Mouse (Mus musculus) megakaryocyte-erythroid progenitor cell, adult 5-6 weeks (primary cell): ENCODE data around the gene Cntnap5a. TPM values are rescaled to one million over a fixed set of nuclear protein-coding genes. Genes with fewer than 3 reads are reported as not detected.
"Not testable (repeated sequence)": the region's sequence is repeated elsewhere in the genome, so short reads cannot be mapped to it uniquely, and the experiment has no call there.

Source experiments
- ATAC-seq: replicated peaks from 2 replicates; pipeline ENCODE4 v1.8.0; 2016; ENCODE audit warnings: mild to moderate bottlenecking, inconsistent platforms; ENCODE audit not compliant: severe bottlenecking, poor library complexity, low FRiP score, low TSS enrichment
- total RNA-seq, 2 experiments: library from RNA; stranded (forward) in 1 of 2; stranded (reverse) in 1 of 2; fragments of 200-1000, 215-1000 nt in 1 of 2; fragments of >200 nt in 1 of 2; fragmentation: Nextera tagmentation in 1 of 2; gene quantifications; 2 replicates each; pipeline ENCODE4 v1.2.3; 2014 to 2017

Gene Cntnap5a
- total RNA-seq, 2 experiments from 2014 or later, result not detected

DNA sequence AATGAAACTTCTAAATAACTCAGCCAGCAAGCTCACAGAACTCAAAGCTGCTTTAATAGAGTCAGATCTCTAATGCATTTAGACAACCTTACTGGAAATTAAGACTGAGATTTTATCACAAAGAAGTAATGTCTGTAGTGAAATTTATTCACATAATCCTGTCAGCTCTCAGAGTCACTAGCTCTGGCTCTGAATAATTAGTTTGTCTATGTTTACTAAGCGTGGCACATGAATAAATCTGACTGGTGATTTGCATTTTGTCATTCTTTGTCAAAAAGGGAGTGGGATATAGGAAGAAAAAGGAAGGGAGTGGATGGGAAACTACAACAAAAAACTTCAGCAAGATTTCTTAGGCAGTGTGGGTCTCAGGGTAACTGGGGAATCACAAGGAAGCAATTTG is 351.3 kb downstream of the Cntnap5a start:
- no peak for ATAC-seq

DNA sequence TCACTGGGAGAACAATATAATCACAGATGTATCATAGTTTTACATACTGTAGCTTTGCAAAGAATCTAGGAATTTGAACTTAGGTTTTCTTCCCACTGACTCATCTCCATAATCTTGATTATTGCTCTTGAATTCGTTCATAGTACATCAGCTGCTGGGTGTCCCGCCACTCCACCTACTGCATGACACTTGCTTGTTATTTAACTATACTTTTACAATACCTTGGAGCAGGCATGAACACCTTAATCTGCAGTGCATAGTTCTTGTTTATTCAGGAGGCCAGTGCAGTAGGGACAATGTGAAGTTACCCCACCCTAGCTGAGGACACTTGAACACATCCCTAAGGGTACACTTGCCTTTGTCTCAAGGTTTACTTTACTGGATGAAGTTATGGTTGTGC is 352.3 kb downstream of the Cntnap5a start:
- no peak for ATAC-seq

DNA sequence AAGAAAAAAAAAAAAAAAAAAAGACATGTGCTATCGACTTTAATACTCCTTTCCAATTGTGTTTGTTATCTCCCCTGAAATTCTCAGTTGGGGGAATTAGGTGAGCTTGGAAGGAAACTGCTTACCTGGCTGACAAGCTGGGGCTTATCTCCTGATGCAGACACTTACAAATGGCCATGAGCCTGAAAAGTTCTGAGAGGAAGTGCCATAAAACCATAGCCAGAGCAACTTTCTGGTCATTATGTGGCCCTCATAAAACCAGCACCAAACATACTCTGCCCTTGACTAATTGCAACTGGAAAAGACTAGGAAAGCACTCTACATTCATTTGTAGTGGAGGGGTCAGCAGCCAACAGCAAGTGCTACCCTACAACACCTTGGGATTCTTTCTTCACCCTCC is 359.5 kb downstream of the Cntnap5a start:
- no peak for ATAC-seq

DNA sequence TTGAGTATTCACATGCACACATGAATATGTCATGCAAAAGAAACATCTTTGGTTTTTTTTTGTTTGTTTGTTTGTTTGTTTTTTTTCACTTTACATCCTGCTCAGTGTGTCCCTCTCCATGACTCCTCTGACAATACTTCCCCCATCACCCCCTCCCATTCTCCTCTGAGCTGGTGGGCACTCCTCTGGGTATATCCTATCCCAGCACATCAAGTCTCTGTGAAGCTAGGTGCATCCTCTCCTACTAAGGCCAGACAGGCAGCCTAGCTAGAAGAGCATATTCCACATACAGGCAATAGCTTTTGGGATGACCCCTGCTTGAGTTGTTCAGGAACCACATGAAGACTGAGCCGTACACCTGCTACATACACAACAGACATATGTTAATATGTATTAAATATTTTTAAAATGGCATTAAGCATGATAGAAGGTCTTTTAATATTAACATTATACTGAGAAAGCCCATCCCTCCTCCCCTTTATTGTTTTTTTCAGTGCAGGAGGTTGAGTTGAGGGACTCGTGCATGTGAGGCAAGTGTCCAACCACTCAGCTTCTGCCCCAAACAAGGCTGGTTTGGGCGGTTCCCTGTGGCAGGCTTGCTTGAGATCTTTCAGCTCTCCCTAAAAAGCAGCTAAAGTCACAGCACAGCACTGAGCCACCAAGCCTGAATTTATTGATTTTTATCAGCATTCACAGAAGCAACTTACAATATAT is 422.6 kb downstream of the Cntnap5a start:
- ATAC-seq, result no peak

DNA sequence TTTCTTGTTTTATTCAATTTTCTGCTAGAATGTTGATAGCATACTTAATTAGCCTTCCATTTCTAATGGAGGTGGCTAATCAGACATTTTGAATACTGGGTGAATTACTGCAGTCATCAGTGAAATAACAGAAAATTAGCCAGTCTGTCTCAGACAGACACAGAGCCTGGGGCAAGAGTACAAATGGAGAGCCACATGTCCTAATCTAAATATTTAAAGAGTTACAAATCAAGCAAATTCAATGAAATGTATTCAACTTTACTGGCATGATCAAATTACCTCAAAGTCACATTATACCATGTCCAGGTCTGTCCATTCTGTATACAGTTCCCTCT is 423.1 kb downstream of the Cntnap5a start:
- no peak for ATAC-seq

DNA sequence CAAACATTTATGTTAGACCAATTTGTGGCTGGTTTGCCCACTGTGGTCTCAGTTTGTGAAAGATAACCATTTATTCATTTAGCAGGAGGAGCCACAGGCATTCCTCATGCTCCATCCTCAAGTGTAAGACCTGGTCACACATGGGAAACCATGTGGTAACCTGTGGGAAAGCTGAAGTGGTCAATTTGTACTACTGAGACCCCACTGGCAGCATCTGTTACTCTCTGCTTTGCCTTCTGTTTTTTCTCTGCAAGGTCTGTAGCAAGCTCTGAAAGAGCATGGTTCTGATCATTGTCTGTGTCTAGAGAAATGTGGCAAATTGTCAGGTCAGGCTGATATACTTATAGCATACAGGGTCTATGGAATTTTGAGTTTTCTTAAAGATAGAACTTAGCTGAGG is 423.8 kb downstream of the Cntnap5a start:
- no peak for ATAC-seq

DNA sequence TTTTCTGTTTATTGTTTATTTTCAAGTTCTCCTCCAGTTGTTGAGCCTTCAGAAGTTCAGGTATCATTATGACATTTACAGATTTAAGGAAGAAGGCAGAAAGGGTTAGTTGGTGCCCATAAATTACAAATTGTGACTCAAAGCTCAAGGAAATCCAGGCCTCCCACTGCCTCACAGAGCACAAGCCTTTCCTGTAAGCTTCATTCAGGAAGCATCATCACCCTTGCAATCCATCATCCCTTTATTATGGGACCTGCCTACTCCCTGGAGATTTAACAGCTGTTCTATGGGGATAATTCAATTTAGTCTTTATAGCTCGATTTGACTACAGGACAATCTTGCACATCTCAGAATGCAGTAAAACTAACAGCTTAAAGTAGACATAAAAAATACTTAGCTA is 441.2 kb downstream of the Cntnap5a start:
- no peak for ATAC-seq

DNA sequence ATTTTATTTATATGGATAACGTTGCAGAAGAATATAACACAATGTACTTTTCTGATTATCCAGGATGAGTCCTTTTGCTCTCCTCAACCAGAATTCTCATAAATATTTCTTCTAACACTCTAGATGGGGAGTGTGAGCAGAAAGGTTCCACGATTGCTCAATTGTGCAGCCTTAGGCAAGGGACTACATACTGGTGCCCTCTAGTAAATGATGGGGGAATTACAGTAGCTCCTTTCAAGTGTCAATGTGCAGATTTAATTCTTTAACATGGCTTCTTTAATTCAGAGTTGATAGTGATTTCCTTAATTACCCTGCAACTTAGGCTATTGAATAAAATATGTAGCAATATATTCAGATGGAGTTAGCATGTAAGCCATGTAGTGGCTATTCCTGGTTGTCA is 442.5 kb downstream of the Cntnap5a start:
- ATAC-seq, result no peak

DNA sequence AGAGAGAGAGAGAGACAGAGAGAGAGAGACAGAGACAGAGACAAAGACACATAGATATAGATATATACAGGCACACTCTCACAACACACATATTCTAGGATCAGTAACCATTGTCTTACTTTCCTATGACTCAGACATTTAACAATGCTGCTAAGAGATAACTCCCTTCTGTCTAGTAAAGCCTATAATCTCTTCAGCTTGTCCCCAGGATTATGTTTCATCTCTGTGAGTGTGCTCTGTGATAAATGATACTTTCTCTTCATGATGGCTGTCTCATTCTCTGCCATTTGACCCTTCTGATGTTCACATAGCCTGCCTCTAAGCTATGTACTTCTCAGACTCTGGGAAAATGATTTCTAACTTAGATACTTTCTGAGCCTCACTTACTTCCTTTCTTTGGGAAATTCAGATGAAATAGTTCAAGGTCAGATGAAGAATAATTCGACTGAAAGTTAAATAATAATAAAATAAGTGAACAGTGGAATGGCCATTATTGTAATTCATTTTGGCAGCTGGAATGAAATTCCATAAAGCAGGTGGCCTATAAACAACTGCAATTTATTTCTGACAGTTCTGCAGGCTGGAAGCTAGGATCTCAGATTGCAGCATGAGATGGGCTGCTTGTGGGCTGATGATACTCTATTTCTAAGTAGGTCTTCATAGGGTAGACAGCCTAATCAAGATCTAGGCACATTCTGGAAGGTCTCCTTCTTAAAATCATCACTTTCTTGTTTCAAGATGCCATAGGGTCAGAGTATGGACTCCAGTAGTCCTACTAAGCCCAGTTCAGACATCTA is 444.1 kb downstream of the Cntnap5a start:
- ATAC-seq, result no peak

DNA sequence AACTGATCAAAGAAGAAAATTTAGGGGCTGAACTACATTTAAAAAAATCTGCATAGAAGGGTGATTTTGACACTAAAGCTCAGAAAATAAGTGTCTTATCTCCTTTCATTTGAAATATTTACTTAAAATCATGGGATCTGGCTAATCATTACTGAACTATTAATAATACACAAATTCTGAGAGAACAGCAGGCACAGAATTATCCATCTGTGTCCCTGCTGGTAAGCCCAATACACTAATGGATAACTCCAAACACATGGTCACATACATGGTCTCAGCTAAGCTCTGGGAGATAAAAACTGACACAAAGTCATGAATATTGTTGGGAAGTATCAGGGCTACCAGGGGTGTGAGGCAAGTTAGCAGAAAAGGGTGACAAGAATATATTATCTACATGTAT is 447.9 kb downstream of the Cntnap5a start:
- ATAC-seq, result no peak

DNA sequence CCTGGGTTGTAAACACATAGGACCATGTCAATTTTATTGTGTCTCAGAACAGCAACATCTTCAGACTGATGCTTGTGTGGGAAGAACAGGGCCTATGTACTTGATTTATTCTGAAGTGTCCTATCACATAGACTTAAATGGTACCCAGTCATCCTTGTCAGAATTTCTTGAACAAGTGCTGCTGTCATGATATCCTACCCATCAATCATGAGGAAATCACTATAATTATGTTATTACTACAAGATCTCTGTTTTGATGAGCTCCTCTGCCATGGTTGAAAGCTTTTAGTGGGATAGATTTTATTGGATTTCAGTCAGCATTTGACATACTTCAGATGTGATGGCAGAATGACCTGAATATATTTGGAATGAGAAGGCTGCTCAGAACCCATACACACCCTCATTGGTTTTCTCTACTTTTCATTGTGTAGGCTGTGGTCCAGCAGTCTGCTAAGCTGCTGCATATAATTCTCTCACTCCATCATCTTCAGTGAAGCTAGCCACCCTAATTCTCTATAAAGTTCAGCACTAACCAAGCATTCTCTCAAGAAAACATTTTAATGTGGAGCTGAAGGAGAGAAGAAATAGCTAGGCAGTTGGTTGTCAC is 465.3 kb downstream of the Cntnap5a start:
- ATAC-seq, result no peak

DNA sequence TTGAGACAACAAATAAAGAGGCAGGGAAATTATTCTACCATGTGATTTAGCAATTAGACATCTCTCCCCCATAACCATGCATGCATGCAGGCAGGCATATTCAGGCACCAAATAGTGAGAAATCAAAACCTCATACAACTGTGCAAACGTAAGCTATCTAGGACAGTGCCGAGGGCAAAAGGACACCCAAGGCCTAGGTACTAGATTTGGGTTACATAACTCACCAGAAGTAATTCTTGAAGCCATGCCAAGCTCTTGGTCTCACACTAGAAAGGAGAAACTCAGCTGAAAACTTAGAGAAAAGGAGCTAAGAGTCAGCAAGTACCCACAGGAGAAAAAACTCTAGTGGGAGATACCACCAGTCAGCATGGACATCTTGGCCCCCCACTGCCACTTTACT is 499.9 kb downstream of the Cntnap5a start:
- ATAC-seq, result no peak

DNA sequence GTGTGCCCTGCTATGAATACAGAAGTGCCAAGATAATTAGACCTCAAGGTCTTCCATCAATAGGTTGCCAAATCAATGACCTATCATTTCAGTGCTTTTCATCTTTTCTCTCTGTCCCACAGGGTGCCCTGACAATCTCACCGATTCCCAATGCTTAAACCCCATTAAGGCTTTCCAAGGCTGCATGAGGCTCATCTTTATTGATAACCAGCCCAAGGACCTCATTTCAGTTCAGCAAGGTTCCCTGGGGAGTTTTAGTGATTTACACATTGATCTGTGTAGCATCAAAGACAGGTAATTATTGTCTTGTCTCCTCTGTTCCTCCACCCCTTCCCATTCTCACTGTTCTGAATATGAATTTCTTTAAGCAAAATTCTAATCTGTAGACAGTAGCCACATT is 503.6 kb downstream of the Cntnap5a start:
- ATAC-seq, result not testable (repeated sequence)

DNA sequence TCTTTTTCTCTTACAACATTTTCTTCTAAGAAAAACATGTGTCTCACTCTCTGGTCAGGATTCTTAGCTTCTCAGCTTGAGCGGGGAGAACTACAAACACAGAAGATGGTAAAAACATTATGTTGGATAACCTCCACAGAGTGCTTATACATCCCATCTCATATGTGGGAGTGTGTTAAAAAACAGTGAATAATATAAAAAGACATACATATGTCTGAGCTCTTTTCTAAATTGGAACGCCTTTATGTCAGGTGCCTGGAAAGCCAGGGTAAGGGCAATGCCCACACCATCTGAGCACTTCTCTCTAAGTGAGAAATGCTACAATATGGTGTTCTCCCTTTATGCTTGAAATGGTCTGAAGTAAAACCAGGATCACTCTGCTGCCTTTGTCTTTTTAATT is 507.7 kb downstream of the Cntnap5a start:
- ATAC-seq, result no peak

DNA sequence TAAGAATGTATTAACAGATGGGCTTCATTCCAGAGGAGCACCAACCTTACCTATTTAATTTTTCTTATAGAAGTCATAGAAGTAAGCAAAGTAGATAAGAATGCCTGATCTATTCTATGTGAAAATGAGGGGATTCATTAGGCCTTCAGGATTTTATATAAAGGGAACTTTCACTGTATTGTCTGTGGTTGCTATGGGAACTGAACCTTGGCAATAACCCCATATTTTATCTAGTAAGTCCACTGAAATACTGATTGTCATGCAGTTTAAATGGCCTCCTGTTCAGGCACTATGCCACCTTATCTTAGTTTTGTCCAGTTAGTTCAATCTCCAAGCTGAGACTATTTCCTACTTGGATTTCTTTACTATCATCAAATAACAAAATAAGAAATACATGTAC is 532.3 kb downstream of the Cntnap5a start:
- no peak for ATAC-seq

DNA sequence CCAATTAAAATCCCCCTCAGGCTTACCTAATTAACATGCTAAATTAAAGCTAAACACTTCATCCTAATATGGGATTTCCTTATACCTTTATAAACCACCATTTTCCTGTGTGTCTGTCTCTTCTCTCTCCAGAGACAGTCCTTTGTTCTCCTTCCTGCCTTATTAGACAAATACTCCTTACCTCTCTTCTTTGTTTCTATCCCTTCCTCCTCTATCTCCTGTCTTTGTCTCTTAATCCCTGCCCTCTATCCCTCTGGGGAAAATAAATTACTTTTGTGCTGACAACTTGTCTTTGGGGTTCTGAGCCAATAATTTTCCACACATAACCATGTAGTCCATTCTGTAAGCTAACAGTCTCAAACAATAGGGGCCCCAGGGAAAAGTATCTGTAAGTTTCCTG is 556.0 kb downstream of the Cntnap5a start:
- no peak for ATAC-seq

DNA sequence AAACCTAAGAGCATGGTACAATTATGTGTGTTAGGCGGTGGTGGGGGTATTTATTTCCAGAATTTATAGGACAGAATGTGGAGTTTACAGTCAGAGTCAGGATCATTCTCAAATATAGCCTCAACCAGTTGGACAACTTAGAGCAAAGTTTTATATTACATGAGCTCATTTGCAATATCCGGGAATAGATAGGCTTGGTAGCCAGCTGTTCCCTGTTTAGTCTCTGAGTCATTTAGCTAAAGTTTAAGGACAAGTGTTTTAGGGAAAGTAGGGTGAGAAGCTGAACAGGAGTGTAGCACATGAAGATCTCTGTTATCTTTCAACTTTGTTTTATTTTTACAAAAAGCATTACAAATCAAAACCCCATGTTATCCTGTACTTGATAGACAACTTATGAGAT is 559.3 kb downstream of the Cntnap5a start:
- no peak for ATAC-seq

DNA sequence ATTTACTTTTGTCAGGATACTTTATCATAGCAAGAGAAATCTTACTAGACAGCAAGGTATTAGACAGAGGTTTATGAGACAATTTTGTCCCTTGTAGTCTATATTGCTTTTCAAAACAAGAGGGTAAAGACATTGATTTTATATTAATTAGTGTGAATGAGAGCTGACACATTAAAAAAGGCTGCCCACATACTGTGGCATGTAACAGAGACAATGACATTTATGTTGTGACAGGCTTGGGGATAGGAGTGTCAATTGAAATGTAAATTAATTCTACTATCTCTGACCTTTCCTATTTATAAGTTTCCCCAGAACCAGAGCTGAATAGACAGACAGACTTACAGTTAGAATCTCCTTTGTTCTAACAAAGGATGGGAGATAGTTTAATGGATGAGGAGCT is 596.6 kb downstream of the Cntnap5a start:
- no peak for ATAC-seq

DNA sequence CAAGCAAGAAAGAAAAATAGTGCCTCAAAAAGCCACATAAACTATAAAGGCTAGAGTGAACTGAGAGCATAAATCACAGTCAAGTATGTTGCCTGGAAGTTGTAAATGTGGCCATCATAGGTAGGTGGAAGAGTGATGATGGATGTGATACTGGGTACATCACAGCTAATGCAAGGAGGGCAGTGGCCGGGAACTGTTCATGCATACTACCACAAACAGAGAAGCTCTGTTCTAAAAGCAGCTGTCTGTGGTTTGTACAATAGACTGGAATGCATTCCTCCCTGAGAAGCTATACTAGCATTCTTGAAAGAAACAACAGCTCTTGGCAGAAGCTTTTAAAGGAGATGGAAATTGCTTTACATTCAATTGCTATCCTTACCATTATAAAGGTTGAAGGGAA is 599.4 kb downstream of the Cntnap5a start:
- ATAC-seq, result no peak

DNA sequence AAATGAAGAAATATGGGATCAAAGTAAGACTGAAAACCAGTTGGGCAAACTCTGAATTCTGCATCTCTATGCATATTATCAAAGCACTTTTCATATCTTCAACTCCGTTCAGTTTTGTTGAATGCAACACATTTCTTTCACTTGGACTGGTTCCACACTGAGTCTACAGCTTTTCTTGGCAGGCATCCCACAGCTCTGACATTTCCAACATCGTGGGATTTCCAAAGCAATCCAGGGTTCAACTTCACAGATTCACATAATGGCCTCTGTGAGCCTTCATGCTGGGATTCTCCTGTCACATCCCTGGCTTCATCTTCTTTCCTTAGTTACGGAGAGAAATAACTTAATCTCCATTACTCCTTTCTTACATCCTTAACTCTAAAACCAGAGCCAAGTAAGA is 622.0 kb downstream of the Cntnap5a start:
- ATAC-seq, result no peak

DNA sequence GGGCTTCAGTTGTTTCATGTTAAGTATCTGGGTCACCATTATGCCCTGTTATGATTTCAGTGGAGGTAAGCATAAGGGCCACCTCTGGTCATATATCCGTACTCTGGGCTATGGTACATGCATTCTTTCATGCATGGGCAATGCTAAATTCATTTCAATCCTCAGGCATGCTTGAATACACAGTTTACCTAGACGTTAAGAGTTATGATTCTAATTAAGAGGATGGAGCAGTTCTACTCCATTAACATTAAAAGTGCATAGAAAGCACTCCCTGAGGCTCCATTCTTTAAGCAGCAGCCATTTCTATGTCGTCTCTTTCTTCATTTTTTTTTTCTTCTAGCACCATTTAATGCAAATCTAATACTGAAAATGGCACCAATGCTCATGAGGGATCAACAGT is 627.0 kb downstream of the Cntnap5a start:
- no peak for ATAC-seq
